Mouse (Mus musculus) v-Abl transformed pro-B cells (cell line): Measurements from ENCODE around the gene Mypn.

ENCODE experiments used
- in situ Hi-C, 2 experiments: fragments of 400-800 bp; cut with MboI; formaldehyde crosslinking; loops; one replicate each; pipeline ENCODE4 v1.15.1; 2025; ENCODE audit not compliant: unreplicated experiment in 2 of 2

The Mypn gene

DNA sequence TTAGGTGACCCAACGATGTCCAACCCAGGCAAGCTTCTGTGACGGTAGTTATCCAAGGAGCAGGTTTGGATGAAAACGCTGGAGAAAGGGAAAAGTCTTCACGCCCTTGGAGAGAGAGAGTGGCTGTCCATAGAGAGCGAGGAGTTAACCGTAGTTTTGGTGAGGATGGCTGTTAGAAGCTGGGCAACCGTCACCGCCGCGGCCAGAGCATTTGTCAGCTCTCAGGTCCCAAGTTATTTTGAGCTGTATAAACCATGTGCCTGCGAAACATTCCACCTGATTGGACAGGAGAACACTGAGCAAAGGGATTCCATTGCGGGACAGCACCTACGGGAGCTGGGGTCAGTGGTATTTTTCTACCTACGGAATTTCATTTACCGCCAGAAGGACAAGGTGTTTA lies at the start of gene Mypn:
Mypn (minus strand) TSS at position 225 of the 400 bp plus-strand sequence.
- in situ Hi-C loops: no loop called here

DNA sequence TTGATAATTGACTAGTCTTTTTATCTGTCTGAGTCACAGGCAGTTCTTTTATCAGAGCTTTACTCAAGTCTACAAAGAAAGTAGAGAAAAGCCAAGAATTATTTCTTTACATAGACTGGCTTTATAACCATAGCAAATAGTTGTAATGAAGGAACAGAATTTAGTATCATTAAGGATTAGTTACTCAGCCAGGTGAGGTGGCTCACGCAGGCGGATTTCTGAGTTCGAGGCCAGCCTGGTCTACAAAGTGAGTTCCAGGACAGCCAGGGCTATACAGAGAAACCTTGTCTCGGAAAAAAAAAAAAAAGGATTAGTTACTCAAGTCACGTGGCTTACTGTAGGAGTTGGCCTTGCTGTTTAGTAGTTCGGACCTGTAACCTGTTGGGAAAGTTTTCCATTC lies 44.7 kb upstream of the Mypn start:
- in situ Hi-C loops: loop anchor here (5.0 kb wide), 3 partner anchors 71 to 96 kb away; no protein-coding TSS in a partner anchor

DNA sequence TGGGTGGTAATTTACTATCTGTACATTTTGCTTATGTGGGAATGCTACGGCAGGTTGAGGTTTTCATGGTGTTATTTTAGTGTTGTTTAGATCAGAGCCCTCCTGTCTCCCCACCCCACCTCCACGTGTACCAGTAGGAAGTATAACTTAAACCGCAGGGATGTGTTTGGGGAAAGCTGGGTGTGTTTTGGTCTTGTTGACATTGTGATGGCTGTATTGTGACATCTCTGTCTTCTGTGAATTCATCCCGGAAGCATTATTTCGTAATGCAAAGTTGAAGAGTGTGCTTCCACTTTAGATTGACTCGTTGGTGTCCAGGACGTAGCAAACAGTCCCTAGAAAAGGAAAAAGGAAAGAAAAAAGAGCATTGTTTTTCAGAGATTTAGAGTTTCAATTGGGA lies 43.7 kb upstream of the Mypn start:
- in situ Hi-C loops: loop anchor here (5.0 kb wide), 3 partner anchors 70 to 95 kb away; no protein-coding TSS in a partner anchor

DNA sequence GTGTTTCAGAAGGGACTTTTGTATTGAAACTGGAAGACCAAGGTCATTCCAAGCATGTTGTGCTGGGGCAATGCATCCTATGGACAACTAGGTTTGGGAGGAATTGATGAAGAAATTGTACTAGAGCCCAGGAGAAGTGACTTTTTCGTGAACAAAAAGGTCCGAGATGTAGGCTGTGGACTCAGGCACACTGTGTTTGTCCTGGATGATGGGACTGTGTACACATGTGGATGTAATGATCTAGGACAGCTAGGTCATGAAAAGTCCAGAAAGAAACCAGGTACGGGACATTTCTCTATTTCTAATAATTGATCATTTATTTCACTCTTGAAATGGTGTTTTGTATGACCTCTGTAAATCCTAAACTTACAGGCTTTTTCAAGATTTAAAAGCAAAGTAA lies 42.1 kb upstream of the Mypn start:
- in situ Hi-C loops: loop anchor here (5.0 kb wide), 3 partner anchors 69 to 94 kb away; no protein-coding TSS in a partner anchor

DNA sequence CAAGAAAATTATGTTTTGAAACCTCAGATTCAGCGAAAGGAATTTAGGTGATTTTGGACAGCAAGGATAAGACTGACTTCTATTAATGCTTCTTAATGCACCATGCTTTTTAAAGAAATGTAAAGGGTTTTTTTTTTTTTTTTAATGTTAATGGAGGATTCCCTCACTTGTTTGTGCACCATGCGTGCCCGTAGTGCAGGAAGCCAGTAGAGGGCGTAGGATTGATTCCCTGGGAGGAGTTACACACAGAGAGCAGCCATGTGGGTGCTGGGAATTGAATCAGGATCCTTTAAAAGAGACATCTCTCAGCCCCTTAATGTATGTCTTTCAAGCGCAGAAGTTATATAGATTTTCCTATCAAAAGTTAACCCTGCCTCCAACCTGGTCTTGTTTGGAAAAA lies 41.0 kb upstream of the Mypn start:
- in situ Hi-C loops: loop anchor here (5.0 kb wide), 3 partner anchors 67 to 92 kb away; no protein-coding TSS in a partner anchor

DNA sequence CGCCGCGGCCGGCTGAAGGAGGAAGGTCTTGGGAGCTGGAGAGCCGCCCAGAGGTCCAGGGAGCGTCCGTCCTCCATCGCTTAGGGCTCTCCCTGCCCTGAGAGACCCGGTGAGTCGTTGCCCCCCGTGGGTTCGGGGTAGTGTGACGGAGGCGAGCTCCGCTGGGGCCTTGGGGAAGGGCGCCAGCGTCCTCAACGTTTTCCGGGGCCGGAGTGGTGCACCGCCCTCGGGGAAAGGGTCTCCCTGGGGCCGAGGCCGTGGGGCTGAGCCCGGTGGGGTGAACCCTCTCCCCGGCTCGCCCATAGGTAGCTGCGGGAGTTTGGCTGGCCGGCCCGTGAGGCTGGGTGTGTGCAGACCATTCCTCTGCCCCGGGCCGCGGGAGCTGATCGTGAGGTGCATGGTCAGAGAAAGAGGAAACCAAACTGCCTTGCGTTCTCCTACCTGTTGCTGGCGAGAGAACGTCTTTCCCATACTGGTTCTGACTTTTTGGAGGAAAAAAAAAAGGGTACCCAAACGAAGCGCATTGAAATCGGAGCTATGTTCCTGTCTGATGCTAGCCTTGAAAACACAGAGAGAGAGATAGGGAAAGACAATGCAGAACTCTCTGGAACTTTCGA lies 40.4 kb upstream of the Mypn start:
- in situ Hi-C loops: no loop called here

DNA sequence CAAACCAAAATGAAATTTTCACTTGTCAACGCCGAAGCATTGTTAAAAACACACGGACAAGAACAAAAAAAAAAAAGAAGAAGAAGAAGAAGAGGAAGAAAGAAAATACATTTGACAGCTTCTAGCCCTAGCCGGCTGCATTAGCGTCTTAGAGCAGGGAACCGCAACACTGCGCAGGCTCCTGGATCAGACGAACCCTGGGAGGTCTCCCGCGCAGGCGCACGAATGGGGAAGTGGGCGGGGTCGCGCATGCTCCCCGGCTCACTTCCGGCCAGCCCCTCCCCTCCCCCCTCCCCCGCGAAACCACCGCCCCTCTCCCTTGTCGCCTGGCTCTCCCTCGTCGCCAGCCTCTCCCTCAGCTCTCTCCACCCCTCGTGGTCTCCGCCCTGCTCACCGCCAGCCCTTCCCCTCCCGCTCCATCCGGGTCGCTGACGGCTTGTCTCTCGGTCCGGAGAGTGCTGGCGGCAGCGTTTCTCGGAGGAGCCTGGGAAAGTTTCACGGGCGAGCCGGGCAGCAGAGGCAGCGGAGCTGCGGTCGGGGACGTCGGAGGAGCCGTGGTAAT lies 39.8 kb upstream of the Mypn start, which contains the start of gene Herc4:
Herc4 (plus strand) TSS at position 318 of the 562 bp plus-strand sequence.
- in situ Hi-C loops: no loop called here

DNA sequence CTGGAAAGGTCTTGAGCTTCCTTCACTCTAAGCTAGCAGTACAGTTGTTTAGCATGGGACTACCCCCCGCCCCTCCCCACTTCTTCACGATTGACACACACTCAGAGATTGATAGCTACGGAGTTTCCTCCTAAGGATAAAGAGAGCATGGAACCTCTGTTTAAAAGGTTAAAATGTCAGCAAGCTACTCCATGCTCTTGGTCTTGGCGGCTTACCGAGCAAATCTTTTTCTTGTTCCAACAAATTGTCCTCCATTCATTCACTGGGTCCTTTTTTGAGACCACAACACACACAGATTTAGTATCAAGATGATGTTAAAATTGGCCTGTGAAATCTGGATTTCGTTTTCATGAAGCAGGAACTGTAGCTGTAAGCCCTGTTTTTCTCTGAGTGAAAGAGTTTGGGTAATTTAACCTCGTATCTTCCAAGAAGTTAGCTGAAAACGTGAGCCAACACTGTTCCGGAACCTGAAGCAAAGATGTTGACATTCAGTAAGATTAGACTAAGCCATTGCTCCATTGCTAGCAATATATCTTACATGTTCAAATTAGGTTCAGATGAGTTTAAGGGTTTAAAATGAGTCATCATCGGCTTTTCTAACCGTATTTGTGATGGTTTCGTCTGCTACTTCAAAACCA lies 39.2 kb upstream of the Mypn start:
- in situ Hi-C loops: no loop called here

DNA sequence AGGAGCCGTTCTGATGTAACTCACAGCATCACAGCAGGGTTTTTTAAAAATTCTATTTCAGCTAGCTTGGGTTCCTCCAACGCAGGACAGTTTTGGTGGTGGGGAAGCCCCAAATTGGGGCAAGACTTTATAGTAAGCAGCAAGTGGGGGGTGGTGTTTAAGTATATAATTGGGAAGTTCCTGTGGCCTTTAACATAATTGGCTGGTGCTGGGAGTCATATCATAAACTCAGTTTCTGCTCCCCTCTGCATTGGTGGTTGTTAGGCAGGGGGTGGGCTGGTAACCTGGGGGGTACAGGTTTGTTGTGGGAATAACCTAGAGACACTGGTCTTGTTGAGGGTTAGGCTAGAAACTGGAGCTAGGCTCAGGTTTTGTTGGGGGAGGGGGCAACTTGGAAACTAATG lies 37.1 kb upstream of the Mypn start:
- in situ Hi-C loops: no loop called here

DNA sequence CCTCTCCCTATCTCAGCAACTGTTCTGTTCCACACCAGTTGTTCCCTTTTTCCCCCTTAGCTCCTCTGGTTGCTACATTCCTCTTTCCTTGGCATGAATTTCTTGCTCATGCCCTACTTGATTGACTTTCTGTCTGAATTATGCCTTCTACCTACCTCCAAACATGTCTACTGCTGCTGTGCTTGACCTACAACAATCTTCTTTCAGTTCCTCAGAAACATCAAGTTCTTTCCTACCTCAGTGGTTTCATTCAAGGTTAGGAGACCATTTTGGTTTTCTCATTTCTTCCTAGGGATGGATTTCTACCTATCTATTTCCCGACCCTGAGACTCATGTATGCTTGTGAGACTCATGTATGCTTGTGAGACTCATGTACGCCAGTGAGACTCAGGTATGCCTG lies 36.1 kb upstream of the Mypn start:
- in situ Hi-C loops: no loop called here

DNA sequence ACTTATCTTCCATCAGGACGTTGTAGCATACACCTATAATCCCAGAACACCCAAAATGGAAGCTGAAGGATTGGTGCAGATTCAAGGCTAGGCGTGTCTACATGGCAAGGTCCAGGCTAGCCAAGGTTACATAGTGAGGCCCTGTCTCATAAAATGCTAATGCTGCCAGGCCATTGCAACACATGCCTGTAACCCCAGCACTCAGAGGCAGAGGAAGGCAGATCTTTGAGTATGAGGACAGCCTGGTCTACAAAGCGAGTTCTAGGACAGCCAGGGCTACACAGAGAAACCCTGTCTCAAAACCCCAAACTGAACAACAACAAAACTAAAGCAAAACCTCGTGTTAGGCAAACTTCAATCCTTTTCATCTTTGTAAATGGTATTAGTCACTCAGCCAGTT lies 34.3 kb upstream of the Mypn start:
- in situ Hi-C loops: no loop called here

DNA sequence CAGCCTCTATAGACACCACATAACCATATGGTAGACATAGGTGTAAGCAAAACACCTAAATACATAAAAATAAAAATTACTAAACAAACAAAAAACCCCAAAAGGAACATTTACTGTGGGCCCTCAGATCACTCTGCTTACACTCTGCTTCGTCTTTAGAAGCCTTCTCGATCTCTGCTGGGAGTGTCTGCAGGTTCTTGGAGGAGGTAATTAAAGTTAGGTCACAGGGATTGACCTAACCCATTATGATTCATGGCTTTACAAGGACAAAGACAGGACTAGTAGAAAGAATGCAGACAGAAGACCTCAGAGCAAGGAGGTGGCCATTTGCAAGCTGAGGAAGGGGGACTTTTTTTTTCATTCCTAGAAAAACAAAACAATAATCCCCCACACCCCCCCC lies 33.5 kb upstream of the Mypn start:
- in situ Hi-C loops: no loop called here

DNA sequence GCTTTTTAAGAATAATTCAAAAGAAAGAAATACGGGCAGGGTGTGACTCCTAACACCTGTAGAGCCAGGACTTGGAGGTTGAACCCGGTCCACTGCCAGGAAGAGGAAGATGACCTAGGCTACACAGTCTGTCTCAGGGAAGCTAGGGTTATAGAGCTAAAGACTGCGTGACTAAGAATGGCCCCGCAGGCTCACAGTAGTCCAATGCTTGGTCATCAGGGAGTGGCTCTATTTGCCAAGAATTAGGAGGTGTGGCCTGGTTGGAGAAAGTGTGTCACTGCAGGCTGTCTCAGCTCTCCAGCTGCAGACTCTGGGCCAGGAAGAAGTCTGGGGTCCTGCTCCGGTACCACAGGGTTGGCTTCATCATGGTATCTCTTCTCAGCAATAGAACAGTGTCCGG lies 32.9 kb upstream of the Mypn start:
- in situ Hi-C loops: no loop called here

DNA sequence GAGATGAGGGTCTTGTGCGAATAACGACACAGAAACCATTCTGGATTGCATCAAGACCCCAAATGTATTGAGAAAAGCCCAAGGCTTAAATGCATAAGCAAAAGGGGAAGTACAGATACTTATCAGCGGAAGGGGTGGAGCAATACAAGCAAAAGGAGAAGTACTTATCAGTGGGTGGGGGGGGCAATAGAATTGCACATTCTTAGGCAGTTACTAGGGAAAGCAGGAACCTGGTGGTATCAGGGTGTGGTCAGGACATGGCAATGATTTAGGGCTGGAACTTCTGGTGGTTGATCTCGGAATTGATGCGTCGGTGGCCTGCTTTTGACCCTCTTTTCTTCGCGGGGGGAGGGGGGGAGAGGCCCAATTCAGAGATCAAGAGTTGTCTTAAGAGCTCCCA lies 32.1 kb upstream of the Mypn start:
- in situ Hi-C loops: no loop called here

DNA sequence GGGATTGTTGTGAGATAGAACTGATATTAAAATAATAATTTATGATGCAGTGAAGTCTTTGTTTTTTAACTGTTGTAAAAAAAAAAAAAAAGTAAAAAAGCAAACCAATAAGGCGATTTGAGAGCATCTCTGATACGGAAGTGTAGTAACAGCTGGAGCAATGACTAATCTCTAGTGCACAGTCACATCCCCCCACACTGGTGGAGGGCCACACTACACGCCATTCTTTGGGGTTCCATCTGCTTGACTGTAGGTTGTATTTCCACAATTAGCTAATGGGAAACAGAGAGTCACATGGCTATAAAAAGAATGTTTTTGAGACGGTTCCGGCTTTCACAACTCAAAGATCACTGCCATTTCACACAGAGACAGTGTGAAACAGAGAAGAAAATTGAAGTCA lies 30.4 kb upstream of the Mypn start:
- in situ Hi-C loops: no loop called here

DNA sequence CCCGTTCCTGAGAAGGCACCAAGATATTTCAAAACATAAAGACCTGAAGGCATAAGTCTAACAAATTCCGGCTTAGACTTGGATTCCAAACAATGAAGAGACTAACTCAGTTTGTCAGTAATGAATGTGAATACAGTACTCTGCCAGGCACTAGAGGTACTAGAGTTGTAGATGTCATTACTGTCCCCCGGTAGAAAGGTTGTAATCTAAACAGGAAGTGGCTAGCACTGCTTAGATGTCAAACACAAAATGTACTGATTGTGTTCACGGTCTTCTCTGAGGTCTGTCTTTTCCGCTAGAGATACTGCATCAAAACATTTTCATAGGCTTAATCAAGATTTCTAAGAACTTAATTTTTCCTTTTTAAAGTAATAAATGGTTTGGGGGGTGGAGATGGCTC lies 27.9 kb upstream of the Mypn start:
- in situ Hi-C loops: no loop called here

DNA sequence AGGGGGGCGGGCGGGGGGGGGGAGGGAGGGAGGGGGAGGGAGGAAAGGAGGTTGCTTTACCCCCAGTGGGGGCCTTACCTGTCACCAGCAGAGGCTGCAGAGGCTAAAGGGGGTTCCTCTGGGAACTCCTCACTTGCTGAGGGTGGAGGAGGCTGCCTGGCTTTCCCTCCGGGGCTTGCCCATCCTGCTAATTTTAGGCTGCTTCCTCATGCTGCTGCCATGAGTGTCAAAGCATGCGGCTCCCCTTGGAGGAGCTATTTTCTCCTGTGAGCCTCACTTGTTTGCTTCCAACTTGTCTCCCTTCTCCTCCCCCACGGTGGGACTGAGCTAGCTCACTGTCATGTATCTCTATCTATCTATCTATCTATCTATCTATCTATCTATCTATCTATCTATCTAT lies 27.1 kb upstream of the Mypn start:
- in situ Hi-C loops: no loop called here

DNA sequence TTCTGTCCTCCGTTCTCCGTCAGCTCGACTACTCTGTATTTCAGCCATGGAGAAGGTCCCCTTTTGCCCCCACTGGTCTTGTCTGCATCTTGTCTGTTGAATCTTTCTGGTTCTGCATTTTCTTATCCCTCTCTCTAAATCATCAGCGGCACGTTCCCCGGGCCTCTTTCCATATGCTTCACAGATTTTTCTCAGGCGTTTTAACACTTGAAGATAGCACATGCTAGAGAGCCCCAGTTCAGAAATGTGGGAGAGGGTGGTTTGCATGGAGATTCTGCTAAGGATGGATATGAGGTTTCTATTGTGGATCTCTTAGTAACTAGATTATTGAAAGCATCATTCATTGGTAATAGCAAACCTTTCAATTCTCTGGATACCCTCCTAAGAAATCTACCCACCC lies 26.5 kb upstream of the Mypn start:
- in situ Hi-C loops: no loop called here

DNA sequence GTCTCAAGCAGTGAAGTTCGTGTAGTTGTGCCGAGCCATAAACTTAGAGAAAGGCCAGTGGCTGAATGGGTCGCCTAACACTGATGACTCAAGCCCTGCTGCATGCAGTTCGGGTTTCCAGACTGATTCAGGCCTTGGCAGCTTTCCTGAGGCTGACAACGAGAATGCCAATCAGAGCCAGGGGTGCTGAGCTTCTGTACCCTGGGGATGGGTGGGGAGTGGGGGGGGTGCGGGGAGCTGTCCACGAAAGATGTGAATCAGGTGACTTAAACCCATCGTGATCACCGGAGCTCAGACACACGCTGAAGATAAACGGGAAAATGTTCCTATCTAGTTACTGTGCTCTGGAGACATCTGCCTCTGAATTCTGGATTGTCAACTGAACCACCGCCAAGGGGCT lies 20.6 kb upstream of the Mypn start:
- in situ Hi-C loops: no loop called here

DNA sequence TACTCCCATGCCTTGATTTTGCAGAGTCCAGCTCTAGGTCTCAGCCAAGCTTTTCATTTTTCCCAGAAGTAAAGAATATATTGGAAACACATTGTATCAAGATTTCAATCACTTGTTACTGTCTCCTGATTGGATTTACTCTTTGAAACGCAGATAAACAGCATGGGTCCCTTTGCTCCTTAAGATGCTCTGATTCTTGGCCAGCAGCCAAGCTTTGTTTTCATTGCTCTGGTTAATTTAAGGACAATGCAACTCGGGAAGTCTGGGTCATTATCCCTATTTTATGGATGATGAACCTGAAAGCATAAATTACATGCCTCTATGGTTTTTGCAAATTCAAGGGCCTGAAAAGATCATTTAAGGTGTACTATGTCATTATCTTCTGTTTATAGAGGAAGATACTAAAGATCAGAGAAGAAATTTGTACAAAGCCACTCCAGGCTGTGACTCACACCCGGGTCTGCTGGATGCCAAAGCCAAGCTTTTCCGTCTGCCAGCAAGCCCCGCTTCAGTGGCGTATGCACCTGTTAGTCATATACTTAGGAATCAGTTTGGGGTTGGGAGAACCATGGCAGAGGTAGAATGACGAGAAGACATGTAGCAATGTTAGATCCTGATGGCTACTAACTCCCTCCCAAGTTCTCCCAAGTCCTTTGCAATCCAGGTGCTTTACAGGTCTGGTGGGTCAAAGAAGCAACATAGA lies 17.5 kb upstream of the Mypn start:
- in situ Hi-C loops: no loop called here

DNA sequence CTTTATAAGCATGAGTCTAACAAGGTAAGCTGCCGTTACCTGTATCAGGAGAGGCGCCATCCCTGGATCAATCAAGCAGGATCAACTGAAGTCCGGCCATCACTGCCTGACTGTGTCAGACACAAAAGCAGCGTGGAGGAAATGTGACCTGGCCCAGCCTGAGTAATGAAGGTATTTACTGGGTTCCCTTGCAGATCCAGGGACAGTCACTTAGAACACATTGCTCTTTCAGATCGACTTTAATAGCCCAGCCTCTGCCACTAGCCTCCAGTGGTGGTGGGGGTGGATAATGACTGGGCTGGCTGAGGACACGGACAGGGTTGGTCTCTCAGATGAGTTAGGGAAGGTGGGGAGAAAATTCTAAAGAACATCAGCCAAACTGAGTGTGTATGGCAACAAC lies 5.1 kb upstream of the Mypn start:
- in situ Hi-C loops: no loop called here

DNA sequence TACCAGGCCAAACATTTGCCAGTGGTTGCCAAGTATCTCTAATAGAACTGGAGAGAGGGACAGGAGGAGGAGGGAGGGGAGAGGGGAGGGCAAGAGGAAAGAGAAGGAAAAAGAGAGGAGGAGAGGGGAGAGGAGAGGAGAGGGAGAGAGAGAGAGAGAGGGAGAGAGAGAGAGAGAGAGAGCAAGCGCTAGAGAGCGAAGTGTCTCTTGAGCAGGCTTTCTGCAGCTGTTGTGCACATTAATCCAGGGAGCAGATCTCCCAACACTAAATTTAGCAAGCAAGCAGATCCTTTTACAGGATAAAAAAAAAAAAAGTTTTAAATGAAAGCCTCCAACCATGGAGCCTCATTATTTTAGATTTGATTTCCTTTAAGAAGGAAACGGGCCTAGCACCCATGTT lies 750 bp downstream of the Mypn start:
- in situ Hi-C loops: no loop called here
